Mouse (Mus musculus) ES-E14 (cell line): Measurements from ENCODE around the gene Fbxo36. TPM values are rescaled to one million over a fixed set of nuclear protein-coding genes. Genes with fewer than 3 reads are reported as not detected.
A peak's percentile ranks its signal among the peaks of the same experiment; 100 is the strongest.

Experiments used
- DNase-seq: peaks from one replicate; pipeline ENCODE4 v3.0.0-alpha.2; 2013; ENCODE audit warnings: low read depth, low spot score
- H3K27ac ChIP-seq: 2 replicates; pipeline ENCODE4 v1.5.1; 2012; ENCODE audit warnings: low read depth, mild to moderate bottlenecking, low read length, moderate library complexity, mixed read lengths; ENCODE audit not compliant: poor library complexity, insufficient read depth, severe bottlenecking
- H3K36me3 ChIP-seq: 2 replicates; pipeline ENCODE4 v1.6.1; 2012; ENCODE audit warnings: mild to moderate bottlenecking, low read length, moderate library complexity, mixed read lengths; ENCODE audit not compliant: control insufficient read depth, poor library complexity, insufficient read depth, severe bottlenecking
- H3K4me1 ChIP-seq, 2 experiments: fragments of 150-350 bp in 1 of 2; sonication (generic) in 1 of 2; 2 replicates each; pipeline ENCODE4 v1.6.1; 2012; ENCODE audit warnings: low read length in 2 of 2, mild to moderate bottlenecking in 1 of 2, mixed read lengths in 1 of 2; ENCODE audit not compliant: control insufficient read depth in 2 of 2, insufficient read depth in 2 of 2, poor library complexity in 1 of 2
- H3K4me3 ChIP-seq, 2 experiments: fragments of 150-350 bp in 1 of 2; sonication (generic) in 1 of 2; 2 replicates each; pipeline ENCODE4 v1.5.1; 2012; ENCODE audit warnings: low read length in 2 of 2, low read depth in 1 of 2, mild to moderate bottlenecking in 1 of 2, mixed read lengths in 1 of 2; ENCODE audit not compliant: insufficient read depth in 1 of 2, poor library complexity in 1 of 2, severe bottlenecking in 1 of 2
- H3K9ac ChIP-seq: 2 replicates; pipeline ENCODE4 v1.6.1; 2012; ENCODE audit warnings: low read depth, mild to moderate bottlenecking, low read length, mixed read lengths; ENCODE audit not compliant: poor library complexity, insufficient read depth, severe bottlenecking
- H3K9me3 ChIP-seq: fragments of 150-350 bp; sonication (generic); 2 replicates; pipeline ENCODE4 v1.6.1; 2012; ENCODE audit warnings: low read depth, mild to moderate bottlenecking, low read length; ENCODE audit not compliant: control insufficient read depth, insufficient read depth
- CHD2 ChIP-seq: IDR thresholded peaks from 2 replicates; pipeline ENCODE4 v1.6.1; 2014; ENCODE audit warnings: mild to moderate bottlenecking, low read depth, low read length, inconsistent platforms
- HCFC1 ChIP-seq: IDR thresholded peaks from 2 replicates; pipeline ENCODE4 v1.6.1; 2012; ENCODE audit warnings: low read length, inconsistent platforms, borderline replicate concordance; ENCODE audit not compliant: insufficient read depth
- MAFK ChIP-seq: IDR thresholded peaks from 2 replicates; pipeline ENCODE4 v1.6.1; 2014; ENCODE audit warnings: mild to moderate bottlenecking, low read depth, low read length, inconsistent platforms; ENCODE audit not compliant: insufficient read depth
- ZC3H11A ChIP-seq: IDR thresholded peaks from 2 replicates; pipeline ENCODE4 v1.6.1; 2012; ENCODE audit warnings: low read depth, mild to moderate bottlenecking, inconsistent platforms, low read length, borderline replicate concordance
- ZNF384 ChIP-seq: IDR thresholded peaks from 2 replicates; pipeline ENCODE4 v1.6.1; 2012; ENCODE audit warnings: low read depth, low read length, inconsistent platforms
- in situ Hi-C, 2 experiments: fragments of 600-800 bp; cut with MboI; formaldehyde crosslinking; loops; one replicate each; pipeline ENCODE4 v1.15.1; 2025; ENCODE audit warnings: low sequenced_read_pairs in 2 of 2, inconsistent platforms in 1 of 2; ENCODE audit not compliant: unreplicated experiment in 2 of 2
- total RNA-seq: library from RNA; depleted of rRNA; stranded (reverse); fragments of 300-350 nt; gene quantifications from 2 replicates; pipeline ENCODE4 v1.2.3, GENCODE M21; 2012

Gene Fbxo36
- total RNA-seq, 1 experiment = 4.3 TPM

GRCm38 (mm10) chr1:84859597-84859996, 20.0 kb downstream of the Fbxo36 start:
- no peak for DNase-seq
- TF ChIP-seq MAFK (no peak), ZNF384 (0 out of 2 replicates have a peak, but pooled peaks have one; percentile 42)
- Histone ChIP-seq H3K36me3 (no peaks in the 10 kb centered on the region), H3K9ac (peak overlapping the region; percentile 2; the same call in 1 of the 2 replicates), H3K27ac (peak overlapping the region; percentile 77), H3K9me3 (no peaks in the 10 kb centered on the region), H3K4me3 (no peak overlapping the region), H3K4me1 (peaks cover 24 to 29% of the 10 kb centered on the region in 2 experiments)
- in situ Hi-C loops = no loop called here

GRCm38 (mm10) chr1:84860360-84861254, 21.0 kb downstream of the Fbxo36 start:
- peak overlapping the region; percentile 95 for H3K27ac ChIP-seq
- TF ChIP-seq ZNF384 (no peak), CHD2 (peak; percentile 73), ZC3H11A (no peak), HCFC1 (no peak)
- DNase-seq = peak; percentile 88
- peaks cover 24 to 31% of the 10 kb centered on the region in 2 experiments for H3K4me1 ChIP-seq
- H3K9ac ChIP-seq = peak overlapping the region; percentile 32; the same call in 1 of the 2 replicates
- in situ Hi-C loops = no loop called here
- no peaks in the 10 kb centered on the region for H3K36me3 ChIP-seq
- peak overlapping the region in 1 of 2 experiments; percentile 12; a peak in 2 of 4 replicates for H3K4me3 ChIP-seq
- no peaks in the 10 kb centered on the region for H3K9me3 ChIP-seq

- peak overlapping the region; percentile 32; the same call in 1 of the 2 replicates for H3K9ac ChIP-seq
- no peak for DNase-seq
Observed at GRCm38 (mm10) chr1:84861255-84861630, 21.6 kb downstream of the Fbxo36 start.

GRCm38 (mm10) chr1:84864645-84865044, 25.0 kb downstream of the Fbxo36 start:
- Histone ChIP-seq H3K9me3 (no peaks in the 10 kb centered on the region), H3K9ac (no peak overlapping the region), H3K27ac (peak overlapping the region; percentile 83; the same call in 1 of the 2 replicates), H3K4me1 (peaks cover 20 to 22% of the 10 kb centered on the region in 2 experiments), H3K36me3 (no peaks in the 10 kb centered on the region), H3K4me3 (no peak overlapping the region)
- DNase-seq = no peak
- TF ChIP-seq ZC3H11A (no peak), HCFC1 (no peak), CHD2 (no peak), ZNF384 (no peak), MAFK (no peak)
- in situ Hi-C loops = no loop called here

More at GRCm38 (mm10) chr1:84861255-84861630, 21.6 kb downstream of the Fbxo36 start:
- peak overlapping the region in 1 of 2 experiments; percentile 12; a peak in 1 of 4 replicates for H3K4me3 ChIP-seq
- TF ChIP-seq MAFK (no peak), HCFC1 (no peak), ZNF384 (no peak), CHD2 (no peak), ZC3H11A (no peak)
- H3K27ac ChIP-seq = peak overlapping the region; percentile 95
- H3K4me1 ChIP-seq = peaks cover 24 to 27% of the 10 kb centered on the region in 2 experiments
- H3K9me3 ChIP-seq = no peaks in the 10 kb centered on the region
- in situ Hi-C loops = no loop called here
- no peaks in the 10 kb centered on the region for H3K36me3 ChIP-seq
